Mouse (Mus musculus) G1E (cell line): Measurements from ENCODE around the gene AC109138.7. TPM values are rescaled to one million over a fixed set of nuclear protein-coding genes. Genes with fewer than 3 reads are reported as not detected.

Source experiments
- ATAC-seq: 2 replicates; pipeline ENCODE4 v1.8.0; 2016; ENCODE audit warnings: mild to moderate bottlenecking; ENCODE audit not compliant: insufficient number of reproducible peaks, poor library complexity, low FRiP score, severe bottlenecking; ENCODE audit errors: extremely low read depth
- DNase-seq: peaks from one replicate; pipeline ENCODE4 v3.0.0; 2012; ENCODE audit warnings: low spot score
- H3K27me3 ChIP-seq: 2 replicates; pipeline ENCODE4 v1.6.1; 2012; ENCODE audit warnings: mild to moderate bottlenecking, low read length, inconsistent platforms; ENCODE audit not compliant: insufficient read depth
- H3K36me3 ChIP-seq: replicated peaks from 2 replicates; pipeline ENCODE3; 2012; ENCODE audit warnings: mild to moderate bottlenecking, inconsistent platforms
- H3K4me1 ChIP-seq: 2 replicates; pipeline ENCODE4 v1.6.1; 2012; ENCODE audit warnings: low read depth, low read length, inconsistent platforms, mixed read lengths; ENCODE audit not compliant: insufficient read depth
- H3K4me3 ChIP-seq: 2 replicates; pipeline ENCODE4 v1.5.1; 2012; ENCODE audit warnings: low read depth, mild to moderate bottlenecking, inconsistent platforms, low read length, moderate library complexity, mixed read lengths
- H3K9me3 ChIP-seq: replicated peaks from 2 replicates; pipeline ENCODE4 v1.6.1; 2012; ENCODE audit warnings: inconsistent platforms
- CTCF ChIP-seq: IDR thresholded peaks from 2 replicates; pipeline ENCODE4 v1.5.1; 2012; ENCODE audit warnings: low read depth, low read length, inconsistent platforms, mixed read lengths
- GATA1 ChIP-seq: IDR thresholded peaks from 2 replicates; pipeline ENCODE4 v1.6.1; 2012; ENCODE audit warnings: borderline replicate concordance, low read length, inconsistent platforms, mixed read lengths
- GATA2 ChIP-seq: IDR thresholded peaks from 2 replicates; pipeline ENCODE4 v1.6.1; 2012; ENCODE audit warnings: low read depth, low read length, inconsistent platforms, borderline replicate concordance
- POLR2AphosphoS5 ChIP-seq: IDR thresholded peaks from 2 replicates; pipeline ENCODE4 v1.6.1; 2012; ENCODE audit warnings: low read depth, low read length, inconsistent platforms; ENCODE audit not compliant: insufficient replicate concordance
- TAL1 ChIP-seq: conservative IDR thresholded peaks from 2 replicates; pipeline ENCODE4 v1.6.1; 2012; ENCODE audit warnings: low read depth, low read length, inconsistent platforms, mixed read lengths
- polyA plus RNA-seq: library from polyadenylated mRNA; stranded (reverse); fragments of >175 nt; gene quantifications from 2 replicates; pipeline ENCODE4 v1.2.3, GENCODE M21; 2012
- total RNA-seq, 2 experiments: library from RNA; stranded (forward) in 1 of 2; stranded (reverse) in 1 of 2; fragments of 200-1000 nt in 1 of 2; fragments of >200 nt in 1 of 2; fragmentation: Nextera tagmentation in 1 of 2; gene quantifications; 2 replicates each; pipeline ENCODE4 v1.2.3; 2014 to 2017

AC109138.7 gene
- total and polyA plus RNA-seq, 3 experiments = 35.4 TPM; not detected in 2

DNA sequence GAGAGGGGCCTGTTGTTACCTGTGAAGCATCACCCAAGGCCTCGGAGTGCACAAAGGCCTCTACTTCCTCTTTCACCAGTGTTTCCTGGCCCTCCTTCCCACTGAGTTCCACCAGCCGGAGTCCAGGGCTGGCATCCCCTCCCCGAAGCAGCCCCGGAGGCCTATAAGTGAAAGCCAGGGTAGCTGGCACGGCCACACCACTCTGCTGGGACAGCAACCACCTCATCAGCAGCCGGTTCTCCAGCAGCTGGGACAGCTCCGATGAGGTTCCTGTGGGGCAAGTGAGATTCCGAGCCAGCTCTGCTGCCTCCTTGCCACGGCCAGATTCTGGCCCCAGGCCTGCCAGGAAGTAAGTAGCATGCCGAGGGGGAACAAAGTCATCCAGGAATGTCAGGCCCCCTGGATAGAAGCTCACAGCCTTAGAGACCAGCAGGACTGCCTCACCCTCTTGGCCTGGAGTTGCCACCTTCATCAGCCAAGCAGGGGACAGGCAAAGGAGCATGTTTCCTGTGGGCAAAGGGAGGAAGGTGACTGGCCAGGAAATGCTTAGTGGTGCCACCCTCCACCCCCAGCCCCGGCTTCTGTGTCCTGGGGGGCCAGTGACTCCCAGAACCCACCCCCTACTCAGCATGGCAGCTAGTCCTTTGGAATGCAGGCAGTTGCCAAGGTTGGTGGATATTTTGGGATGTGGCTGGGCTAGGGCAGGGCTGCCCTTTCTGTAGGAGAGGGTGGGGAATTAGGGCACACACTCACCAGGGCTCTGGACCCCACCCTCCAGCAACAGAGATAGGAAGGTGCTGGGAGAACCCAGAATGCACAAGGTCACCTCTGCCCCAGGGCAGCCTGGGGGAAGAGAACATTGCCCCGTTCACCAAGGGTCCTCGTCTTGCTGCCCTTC is 42.5 kb upstream of the AC109138.7 start:
- TF ChIP-seq POLR2AphosphoS5 (no peak), CTCF (no peak), GATA2 (no peak), TAL1 (no peak)
- Histone ChIP-seq H3K36me3 (no peaks in the 10 kb centered on the region), H3K4me1 (peaks cover 35% of the 10 kb centered on the region), H3K27me3 (peaks cover 53% of the 10 kb centered on the region), H3K4me3 (no peak overlapping the region), H3K9me3 (no peaks in the 10 kb centered on the region)
- ATAC-seq = no peak
- no peak for DNase-seq

DNA sequence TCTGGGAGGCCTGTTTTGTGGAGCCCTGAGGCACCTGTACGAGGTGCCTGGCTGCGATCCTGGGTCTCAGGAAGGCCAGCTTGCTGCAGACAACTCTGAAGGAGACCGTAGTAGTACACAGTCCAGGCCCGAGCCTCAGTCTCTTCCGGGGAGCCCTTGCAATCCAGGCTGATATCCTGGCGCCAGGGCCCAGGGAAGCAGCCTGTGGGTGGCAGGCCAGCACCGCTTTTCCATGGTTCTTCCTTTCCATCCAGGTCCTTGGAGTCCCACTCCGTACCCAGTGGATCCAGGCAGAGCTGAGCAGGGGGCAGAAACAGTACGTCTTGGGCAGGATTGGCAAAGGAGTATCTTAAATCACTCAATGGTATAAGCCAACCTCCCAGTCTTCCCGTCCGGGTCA is 41.2 kb upstream of the AC109138.7 start:
- Histone ChIP-seq H3K27me3 (peaks cover 60% of the 10 kb centered on the region), H3K9me3 (no peaks in the 10 kb centered on the region), H3K4me3 (no peak overlapping the region), H3K36me3 (no peaks in the 10 kb centered on the region), H3K4me1 (peaks cover 32% of the 10 kb centered on the region)
- DNase-seq = no peak
- no peak for ATAC-seq
- TF ChIP-seq TAL1 (no peak), GATA1 (no peak), CTCF (no peak), GATA2 (no peak), POLR2AphosphoS5 (no peak)

DNA sequence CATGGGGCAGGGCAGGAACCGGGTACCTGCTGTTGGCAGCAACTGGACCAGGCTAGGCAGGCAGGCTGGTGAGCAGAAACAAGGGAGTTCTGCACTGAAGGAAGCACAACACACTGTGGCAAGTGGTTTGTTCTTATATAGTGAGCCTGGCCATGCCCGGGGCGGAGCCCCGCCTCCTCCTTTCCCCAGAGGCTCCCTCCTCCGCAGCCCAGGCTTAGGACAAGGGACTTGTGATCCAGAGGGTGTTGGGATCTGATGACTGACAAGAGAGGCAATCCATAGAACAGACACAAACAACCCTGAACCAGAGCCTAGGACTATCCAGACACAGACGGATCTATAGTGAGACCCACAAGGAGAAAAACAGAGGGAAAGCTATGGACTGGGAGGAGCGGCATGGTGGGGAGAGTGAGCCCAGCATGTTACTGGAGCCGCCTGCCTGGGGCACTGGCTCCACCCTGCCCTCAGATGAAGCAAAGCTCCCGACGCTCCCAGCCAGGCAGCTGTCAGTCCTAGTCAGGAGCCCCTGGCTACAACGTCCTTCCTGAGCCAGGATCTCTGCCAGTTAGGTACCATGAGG is 38.7 kb upstream of the AC109138.7 start, which contains the start of gene Carns1:
TSS of gene Carns1 (minus strand) at position 112 of the 580 bp plus-strand sequence.
- ATAC-seq (no peak), DNase-seq (no peak)
- H3K27me3 ChIP-seq = peaks cover 70% of the 10 kb centered on the region
- no peak within 1 kb of the TSS for H3K4me3 ChIP-seq
- H3K4me1 ChIP-seq = peaks cover 25% of the 10 kb centered on the region
- no peaks in the 10 kb centered on the region for H3K9me3 ChIP-seq
- TF ChIP-seq CTCF = no peak
- TF ChIP-seq GATA1 = no peak
- no peaks in the 10 kb centered on the region for H3K36me3 ChIP-seq

DNA sequence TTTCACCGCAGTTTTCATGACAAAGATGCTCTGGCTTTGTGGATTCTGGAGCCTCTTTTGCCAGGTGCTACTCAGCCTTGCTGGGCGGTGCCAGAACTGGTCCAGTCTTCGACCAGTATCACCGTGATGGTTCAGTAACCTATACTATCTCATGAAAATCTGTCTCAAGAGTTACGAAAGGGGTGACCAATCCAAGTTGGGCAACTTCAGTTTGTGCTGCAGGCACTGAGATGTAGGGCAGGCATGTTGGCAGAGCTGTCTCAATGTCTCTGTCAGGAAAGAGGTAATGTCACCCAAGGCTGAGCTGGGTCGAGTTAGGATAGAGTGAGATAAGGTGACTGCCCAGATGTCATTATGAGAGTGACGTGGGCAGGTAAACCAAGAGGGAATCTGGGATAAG is 33.7 kb upstream of the AC109138.7 start:
- H3K4me1 ChIP-seq = peaks cover 21% of the 10 kb centered on the region
- no peak overlapping the region for H3K4me3 ChIP-seq
- TF ChIP-seq POLR2AphosphoS5 = no peak
- TF ChIP-seq CTCF = no peak
- no peak for TF ChIP-seq GATA1
- H3K36me3 ChIP-seq = peaks cover 38% of the 10 kb centered on the region
- ATAC-seq (no peak), DNase-seq (no peak)
- H3K27me3 ChIP-seq = peaks cover 28% of the 10 kb centered on the region
- H3K9me3 ChIP-seq = no peaks in the 10 kb centered on the region

DNA sequence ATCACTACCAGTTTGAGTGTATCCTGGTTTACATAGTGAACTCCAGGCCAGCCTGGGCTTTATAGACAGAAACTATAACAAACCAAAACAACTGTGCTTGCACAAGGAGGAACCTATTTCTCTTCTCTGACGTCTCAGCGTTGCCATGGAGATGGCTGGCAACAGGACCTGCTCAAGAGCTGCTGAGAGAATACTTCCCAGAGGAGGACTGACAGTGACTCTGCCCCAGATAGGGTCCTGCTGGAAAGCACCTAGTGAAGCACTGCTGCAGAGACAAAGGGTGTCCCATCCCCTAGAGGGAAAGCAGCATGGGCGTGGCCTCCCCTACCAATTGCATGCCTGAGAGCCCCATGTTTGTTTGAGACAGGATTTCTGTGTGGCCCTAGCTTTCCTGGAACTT is 32.3 kb upstream of the AC109138.7 start:
- peaks cover 26% of the 10 kb centered on the region for H3K4me1 ChIP-seq
- TF ChIP-seq GATA1 = no peak
- TF ChIP-seq TAL1 = no peak
- TF ChIP-seq POLR2AphosphoS5 = no peak
- no peak for TF ChIP-seq GATA2
- no peak for TF ChIP-seq CTCF
- DNase-seq = no peak
- no peak for ATAC-seq
- H3K4me3 ChIP-seq = no peak overlapping the region
- peaks cover 53% of the 10 kb centered on the region for H3K36me3 ChIP-seq
- peaks cover 17% of the 10 kb centered on the region for H3K27me3 ChIP-seq
- H3K9me3 ChIP-seq = no peaks in the 10 kb centered on the region

DNA sequence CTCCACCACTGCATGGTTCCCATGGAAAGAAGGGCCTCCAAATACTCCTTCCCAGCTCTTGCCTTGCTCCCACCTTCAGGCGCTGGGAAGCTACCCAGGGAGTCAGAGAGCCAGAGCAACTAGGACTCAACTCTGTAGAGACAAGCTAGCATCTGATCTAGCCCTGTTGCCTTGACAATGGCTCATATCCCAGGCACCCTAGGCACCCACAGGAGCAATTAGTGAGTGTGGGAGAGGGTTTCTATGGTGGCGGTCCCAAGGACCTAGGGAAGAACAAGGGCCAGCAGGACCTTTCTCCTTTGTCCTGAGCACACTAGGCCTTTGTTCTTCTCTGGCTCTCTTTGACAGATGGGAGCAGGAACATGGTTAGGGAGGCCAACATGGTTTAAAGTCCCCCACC is 30.5 kb upstream of the AC109138.7 start:
- Histone ChIP-seq H3K9me3 (no peaks in the 10 kb centered on the region), H3K4me3 (no peak overlapping the region), H3K4me1 (peaks cover 33% of the 10 kb centered on the region), H3K36me3 (peaks cover 70% of the 10 kb centered on the region), H3K27me3 (peaks cover 10% of the 10 kb centered on the region)
- ATAC-seq (no peak), DNase-seq (no peak)
- no peak for TF ChIP-seq TAL1
- no peak for TF ChIP-seq CTCF
- TF ChIP-seq GATA1 = no peak
- TF ChIP-seq POLR2AphosphoS5 = no peak
- TF ChIP-seq GATA2 = no peak
